Mouse (Mus musculus) neural tube, embryonic 11.5 days (tissue): ENCODE data around the gene Exoc2. TPM values are rescaled to one million over a fixed set of nuclear protein-coding genes. Genes with fewer than 3 reads are reported as not detected.

ENCODE experiments used
- ATAC-seq: fragments of 200-750 bp; cut with Nextera tagmentation; 2 replicates; pipeline ENCODE4 v1.8.0; 2017; ENCODE audit warnings: moderate number of reproducible peaks, mild to moderate bottlenecking, moderate TSS enrichment, moderate library complexity; ENCODE audit not compliant: insufficient read depth, low FRiP score, low TSS enrichment
- DNase-seq: peaks from one replicate; pipeline ENCODE4 v3.0.0-alpha.2; 2015; ENCODE audit warnings: low spot score
- H3K27ac ChIP-seq: fragments of 300-500 bp; sonication (generic); 2 replicates; pipeline ENCODE4 v1.5.1; 2014; ENCODE audit warnings: low read depth, mild to moderate bottlenecking, low read length
- H3K27me3 ChIP-seq: fragments of 300-500 bp; sonication (generic); 2 replicates; pipeline ENCODE4 v1.6.1; 2014; ENCODE audit warnings: mild to moderate bottlenecking, low read length, mixed read lengths; ENCODE audit not compliant: control insufficient read depth, insufficient read depth
- H3K36me3 ChIP-seq: fragments of 300-500 bp; sonication (generic); 2 replicates; pipeline ENCODE4 v1.6.1; 2014; ENCODE audit warnings: mild to moderate bottlenecking, low read length, moderate library complexity, mixed read lengths; ENCODE audit not compliant: control insufficient read depth, insufficient read depth
- H3K4me1 ChIP-seq: fragments of 300-500 bp; sonication (generic); 2 replicates; pipeline ENCODE4 v1.6.1; 2014; ENCODE audit warnings: low read length, mixed read lengths; ENCODE audit not compliant: control insufficient read depth, insufficient read depth
- H3K4me2 ChIP-seq: fragments of 300-500 bp; sonication (generic); 2 replicates; pipeline ENCODE4 v1.6.1; 2014; ENCODE audit warnings: low read depth, mild to moderate bottlenecking, moderate library complexity
- H3K4me3 ChIP-seq: fragments of 300-500 bp; sonication (generic); 2 replicates; pipeline ENCODE4 v1.5.1; 2014; ENCODE audit warnings: low read depth, low read length
- H3K9ac ChIP-seq: fragments of 300-500 bp; sonication (generic); 2 replicates; pipeline ENCODE4 v1.6.1; 2014; ENCODE audit warnings: mild to moderate bottlenecking, low read length
- H3K9me3 ChIP-seq: fragments of 300-500 bp; sonication (generic); 2 replicates; pipeline ENCODE4 v1.6.1; 2016; ENCODE audit warnings: low read length; ENCODE audit not compliant: control insufficient read depth
- WGBS: fragments of 180-500 bp; shearing (Covaris S2); extraction: QIAGEN DNeasy Blood & Tissue Kit; methylation state at CpG from one replicate; pipeline ENCODE4 v1.1.7; 2014; 5-methylcytosine and 5-hydroxymethylcytosine counted together
- polyA plus RNA-seq: library from polyadenylated mRNA; unstranded; fragments of >200 nt; fragmentation: Nextera tagmentation; extraction: Ambion mirVana; gene quantifications from 2 replicates; pipeline ENCODE4 v1.2.1, GENCODE M21; 2014

The Exoc2 gene
- polyA plus RNA-seq, 1 experiment from 2014 or later: 44.5 TPM

DNA sequence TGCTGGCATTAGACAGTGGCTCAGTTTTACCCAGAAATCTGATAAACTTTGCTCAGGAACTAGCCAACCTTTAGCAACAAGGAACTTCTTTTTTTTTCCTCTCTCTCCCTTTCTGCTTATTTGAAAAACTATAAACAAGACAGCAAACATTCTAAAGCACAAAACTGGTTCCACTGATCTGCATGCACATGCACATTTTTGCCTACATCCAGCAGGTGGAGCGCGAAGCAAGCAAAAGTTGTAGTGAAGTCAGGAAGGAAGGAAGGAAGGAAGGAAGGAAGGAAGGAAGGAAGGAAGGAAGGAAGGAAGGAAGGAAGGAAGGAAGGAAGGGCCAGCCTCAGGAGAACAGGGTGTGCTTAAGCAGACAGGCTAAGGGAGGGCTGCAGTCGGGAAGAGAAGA is 109.9 kb downstream of the Exoc2 start:
- Histone ChIP-seq H3K4me1 (no peaks in the 10 kb centered on the region), H3K4me3 (no peak overlapping the region), H3K9ac (no peak overlapping the region), H3K27me3 (no peaks in the 10 kb centered on the region), H3K9me3 (no peaks in the 10 kb centered on the region), H3K27ac (no peak overlapping the region), H3K36me3 (no peaks in the 10 kb centered on the region), H3K4me2 (no peak overlapping the region)
- ATAC-seq (no peak), DNase-seq (no peak)
- 84% methylated on average over 3 of the region's 3 CpGs for WGBS

DNA sequence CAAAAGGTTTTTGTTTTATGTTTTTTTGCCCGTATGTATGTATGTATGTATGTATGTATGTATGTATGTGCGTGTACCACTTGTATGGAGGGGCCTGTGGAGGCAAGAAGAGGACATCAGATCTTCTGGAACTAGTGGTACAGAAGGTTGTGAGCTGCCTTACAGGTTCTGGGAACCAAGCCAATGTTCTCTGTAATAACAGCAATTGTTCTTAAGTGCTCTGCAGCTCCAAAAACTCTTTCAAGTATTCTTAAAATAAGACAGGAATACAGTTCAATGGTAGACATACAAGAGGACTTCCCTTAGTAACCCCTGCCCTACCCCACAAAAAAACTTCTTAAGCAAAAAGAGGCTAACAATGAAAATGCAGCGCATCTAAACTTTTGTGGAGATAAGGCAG is 115.5 kb downstream of the Exoc2 start:
- DNase-seq (no peak), ATAC-seq (no peak)
- no peak overlapping the region for H3K27ac ChIP-seq
- no peaks in the 10 kb centered on the region for H3K4me1 ChIP-seq
- H3K9ac ChIP-seq: no peak overlapping the region
- no peaks in the 10 kb centered on the region for H3K27me3 ChIP-seq
- no peak overlapping the region for H3K4me3 ChIP-seq
- no peak overlapping the region for H3K4me2 ChIP-seq
- no peaks in the 10 kb centered on the region for H3K9me3 ChIP-seq
- 94% methylated on average over 3 of the region's 3 CpGs for WGBS
- no peaks in the 10 kb centered on the region for H3K36me3 ChIP-seq

- Histone ChIP-seq H3K4me3 (no peak overlapping the region), H3K27ac (no peak overlapping the region), H3K27me3 (no peaks in the 10 kb centered on the region), H3K9ac (no peak overlapping the region), H3K9me3 (no peaks in the 10 kb centered on the region), H3K36me3 (no peaks in the 10 kb centered on the region), H3K4me2 (no peak overlapping the region), H3K4me1 (no peaks in the 10 kb centered on the region)
- DNase-seq (no peak), ATAC-seq (no peak)
- WGBS: 60% methylated on average over 2 of the region's 2 CpGs
Measured at GRCm38 (mm10) chr13:30850736-30851135, 123.2 kb downstream of the Exoc2 start.

GRCm38 (mm10) chr13:30848001-30848400 is 125.9 kb downstream of the Exoc2 start:
- H3K27me3 ChIP-seq: no peaks in the 10 kb centered on the region
- H3K27ac ChIP-seq: no peak overlapping the region
- no peak for ATAC-seq
- WGBS: 39% methylated on average over 1 of the region's 1 CpGs
- H3K36me3 ChIP-seq: no peaks in the 10 kb centered on the region
- H3K9ac ChIP-seq: no peak overlapping the region
- no peak overlapping the region for H3K4me2 ChIP-seq
- DNase-seq: no peak
- H3K4me1 ChIP-seq: no peaks in the 10 kb centered on the region
- no peaks in the 10 kb centered on the region for H3K9me3 ChIP-seq
- no peak overlapping the region for H3K4me3 ChIP-seq

DNA sequence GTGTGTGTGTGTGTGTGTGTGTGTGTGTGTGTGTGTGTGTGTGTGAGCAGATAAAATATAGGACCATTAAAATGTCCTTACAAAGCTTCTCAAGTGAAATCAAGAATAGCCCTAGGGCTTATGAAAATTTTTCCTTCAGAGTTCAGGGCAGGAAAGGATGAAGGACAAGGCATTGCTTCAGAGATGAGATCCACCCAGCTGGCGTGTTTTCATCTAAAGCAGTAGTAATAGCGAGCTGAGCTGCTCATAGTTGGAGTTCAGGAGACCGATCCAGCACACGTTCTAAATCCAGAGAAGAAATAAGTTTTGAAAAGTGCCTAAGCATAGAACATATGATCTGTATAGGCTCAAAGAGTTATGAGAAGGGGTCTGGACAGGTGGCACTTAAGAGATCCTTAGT is 127.4 kb downstream of the Exoc2 start:
- H3K4me2 ChIP-seq: no peak overlapping the region
- ATAC-seq (no peak), DNase-seq (no peak)
- H3K9ac ChIP-seq: no peak overlapping the region
- WGBS: 94% methylated on average over 4 of the region's 4 CpGs
- H3K4me3 ChIP-seq: no peak overlapping the region
- H3K36me3 ChIP-seq: no peaks in the 10 kb centered on the region
- no peak overlapping the region for H3K27ac ChIP-seq
- H3K9me3 ChIP-seq: no peaks in the 10 kb centered on the region
- H3K27me3 ChIP-seq: no peaks in the 10 kb centered on the region
- no peaks in the 10 kb centered on the region for H3K4me1 ChIP-seq

DNA sequence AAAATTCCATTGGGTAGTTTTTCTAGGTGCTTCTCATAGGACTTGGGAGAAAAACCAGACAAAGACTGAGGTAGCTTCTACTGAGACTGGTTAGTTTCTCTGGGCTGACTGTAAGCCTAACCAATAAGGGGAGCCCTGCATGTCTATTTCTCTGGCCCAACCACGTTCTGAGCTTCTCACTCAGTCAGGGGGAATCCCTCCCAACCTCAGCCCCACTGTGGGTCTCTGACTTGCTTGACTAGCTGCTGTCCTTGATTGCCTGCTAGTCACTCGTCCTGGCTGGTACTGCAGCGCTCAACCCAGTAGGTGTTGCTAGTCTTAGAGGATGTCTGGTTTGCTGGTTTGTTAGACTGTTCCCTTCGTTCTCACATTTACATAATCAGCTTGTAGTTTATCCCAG is 130.8 kb downstream of the Exoc2 start:
- Histone ChIP-seq H3K4me1 (no peaks in the 10 kb centered on the region), H3K27ac (no peak overlapping the region), H3K27me3 (no peaks in the 10 kb centered on the region), H3K9me3 (no peaks in the 10 kb centered on the region), H3K4me3 (no peak overlapping the region), H3K4me2 (no peak overlapping the region), H3K9ac (no peak overlapping the region), H3K36me3 (no peaks in the 10 kb centered on the region)
- no peak for ATAC-seq
- WGBS: 80% methylated on average over 4 of the region's 4 CpGs
- DNase-seq: no peak

- no peak overlapping the region for H3K27ac ChIP-seq
- no peaks in the 10 kb centered on the region for H3K9me3 ChIP-seq
- H3K4me3 ChIP-seq: no peak overlapping the region
- no peaks in the 10 kb centered on the region for H3K36me3 ChIP-seq
- H3K4me2 ChIP-seq: no peak overlapping the region
- WGBS: 90% methylated on average over 2 of the region's 2 CpGs
- no peak overlapping the region for H3K9ac ChIP-seq
- no peaks in the 10 kb centered on the region for H3K27me3 ChIP-seq
- DNase-seq (no peak), ATAC-seq (no peak)
- no peaks in the 10 kb centered on the region for H3K4me1 ChIP-seq
Measured at GRCm38 (mm10) chr13:30841843-30842242, 132.1 kb downstream of the Exoc2 start.

- Histone ChIP-seq H3K9ac (no peak overlapping the region), H3K9me3 (no peaks in the 10 kb centered on the region), H3K4me3 (no peak overlapping the region), H3K4me2 (no peak overlapping the region), H3K27ac (no peak overlapping the region), H3K4me1 (no peaks in the 10 kb centered on the region), H3K36me3 (no peaks in the 10 kb centered on the region), H3K27me3 (no peaks in the 10 kb centered on the region)
- WGBS: 84% methylated on average over 4 of the region's 4 CpGs
- no peak for DNase-seq
- no peak for ATAC-seq
Measured at GRCm38 (mm10) chr13:30841306-30841705, 132.6 kb downstream of the Exoc2 start.

DNA sequence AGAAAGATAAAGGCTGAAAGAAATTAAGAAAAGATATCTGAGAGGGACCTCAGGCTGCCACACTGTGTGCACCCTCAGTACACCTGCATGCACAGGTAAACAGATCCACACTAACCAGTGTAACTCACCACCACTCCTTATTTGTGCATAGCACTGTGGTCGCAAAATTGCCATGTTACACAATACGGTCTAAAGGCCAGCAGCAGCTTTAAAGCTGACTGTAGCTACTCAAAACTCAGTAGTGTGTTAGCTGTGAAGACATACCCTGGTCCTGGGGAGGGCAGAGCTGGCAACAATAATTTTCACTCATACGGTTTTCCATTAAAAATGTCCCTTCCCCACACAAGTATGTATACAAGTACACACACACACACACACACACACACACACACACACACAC is 133.2 kb downstream of the Exoc2 start:
- no peaks in the 10 kb centered on the region for H3K4me1 ChIP-seq
- H3K9ac ChIP-seq: no peak overlapping the region
- 94% methylated on average over 3 of the region's 3 CpGs for WGBS
- ATAC-seq (no peak), DNase-seq (no peak)
- H3K36me3 ChIP-seq: no peaks in the 10 kb centered on the region
- H3K4me2 ChIP-seq: no peak overlapping the region
- H3K27me3 ChIP-seq: no peaks in the 10 kb centered on the region
- H3K4me3 ChIP-seq: no peak overlapping the region
- H3K27ac ChIP-seq: no peak overlapping the region
- H3K9me3 ChIP-seq: no peaks in the 10 kb centered on the region
